Mouse (Mus musculus) stomach, embryonic 16.5 days (tissue): Measurements from ENCODE around the gene Mgst3. TPM values are rescaled to one million over a fixed set of nuclear protein-coding genes. Genes with fewer than 3 reads are reported as not detected.

ENCODE experiments used
- ATAC-seq: fragments of 200-750 bp; cut with Nextera tagmentation; 2 replicates; pipeline ENCODE4 v1.8.0; 2017; ENCODE audit warnings: moderate number of reproducible peaks, moderate TSS enrichment; ENCODE audit not compliant: insufficient read depth, low FRiP score
- H3K27ac ChIP-seq: fragments of 300-500 bp; sonication (generic); 2 replicates; pipeline ENCODE4 v1.5.1; 2014; ENCODE audit warnings: low read length
- H3K27me3 ChIP-seq: fragments of 300-500 bp; sonication (generic); 2 replicates; pipeline ENCODE4 v1.6.1; 2014; ENCODE audit warnings: low read length, control low read depth, mixed read lengths; ENCODE audit not compliant: control insufficient read depth, insufficient read depth
- H3K36me3 ChIP-seq: fragments of 300-500 bp; sonication (generic); 2 replicates; pipeline ENCODE4 v1.6.1; 2014; ENCODE audit warnings: low read length; ENCODE audit not compliant: control insufficient read depth, insufficient read depth
- H3K4me1 ChIP-seq: fragments of 300-500 bp; sonication (generic); 2 replicates; pipeline ENCODE4 v1.6.1; 2014; ENCODE audit warnings: low read length, control low read depth, mixed read lengths; ENCODE audit not compliant: control insufficient read depth, insufficient read depth
- H3K4me2 ChIP-seq: fragments of 300-500 bp; sonication (generic); 2 replicates; pipeline ENCODE4 v1.6.1; 2014; ENCODE audit warnings: low read depth, low read length, mixed read lengths
- H3K4me3 ChIP-seq: fragments of 300-500 bp; sonication (generic); replicated peaks from 2 replicates; pipeline ENCODE4 v1.5.1; 2014; ENCODE audit warnings: mild to moderate bottlenecking, low read length
- H3K9ac ChIP-seq: fragments of 300-500 bp; sonication (generic); 2 replicates; pipeline ENCODE4 v1.6.1; 2014; ENCODE audit warnings: low read length
- H3K9me3 ChIP-seq: fragments of 300-500 bp; sonication (generic); replicated peaks from 2 replicates; pipeline ENCODE4 v1.6.1; 2016; ENCODE audit warnings: low read length, control low read depth; ENCODE audit not compliant: control insufficient read depth
- WGBS: fragments of 180-500 bp; shearing (Covaris S2); extraction: QIAGEN DNeasy Blood & Tissue Kit; methylation state at CpG from one replicate; pipeline ENCODE4 v1.1.7; 2014; 5-methylcytosine and 5-hydroxymethylcytosine counted together
- polyA plus RNA-seq: library from polyadenylated mRNA; unstranded; fragments of >200 nt; fragmentation: Nextera tagmentation; extraction: Ambion mirVana; gene quantifications from 2 replicates; pipeline ENCODE4 v1.2.1, GENCODE M21; 2015

Mgst3 gene
- polyA plus RNA-seq, 1 experiment from 2014 or later = 212 TPM

DNA sequence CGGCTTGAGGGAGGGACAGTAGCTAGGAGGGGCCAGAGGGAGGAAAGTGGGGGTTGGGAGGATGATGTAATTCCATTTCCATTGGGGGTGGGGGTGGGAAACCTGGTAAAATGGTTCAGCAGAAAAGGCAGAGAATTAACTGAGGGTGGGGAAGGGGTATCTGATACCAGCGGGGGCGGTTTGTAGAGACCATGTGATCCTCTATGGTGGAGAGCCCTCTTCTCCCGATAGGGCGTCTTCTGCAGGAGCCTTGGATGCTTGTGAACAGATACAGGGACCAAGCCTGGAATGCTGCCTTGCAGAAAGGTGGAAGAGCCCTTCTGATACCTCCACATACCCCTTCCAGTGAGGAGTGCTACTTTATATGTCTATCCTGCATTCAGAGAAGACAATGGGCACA is 10.5 kb downstream of the Mgst3 start:
- ATAC-seq = no peak
- 93% methylated on average over 5 of the region's 5 CpGs for WGBS
- Histone ChIP-seq H3K4me2 (no peak overlapping the region), H3K36me3 (no peaks in the 10 kb centered on the region), H3K9me3 (no peaks in the 10 kb centered on the region), H3K27ac (no peak overlapping the region), H3K4me1 (peaks cover 13% of the 10 kb centered on the region), H3K27me3 (no peaks in the 10 kb centered on the region), H3K9ac (no peak overlapping the region), H3K4me3 (no peak overlapping the region)

DNA sequence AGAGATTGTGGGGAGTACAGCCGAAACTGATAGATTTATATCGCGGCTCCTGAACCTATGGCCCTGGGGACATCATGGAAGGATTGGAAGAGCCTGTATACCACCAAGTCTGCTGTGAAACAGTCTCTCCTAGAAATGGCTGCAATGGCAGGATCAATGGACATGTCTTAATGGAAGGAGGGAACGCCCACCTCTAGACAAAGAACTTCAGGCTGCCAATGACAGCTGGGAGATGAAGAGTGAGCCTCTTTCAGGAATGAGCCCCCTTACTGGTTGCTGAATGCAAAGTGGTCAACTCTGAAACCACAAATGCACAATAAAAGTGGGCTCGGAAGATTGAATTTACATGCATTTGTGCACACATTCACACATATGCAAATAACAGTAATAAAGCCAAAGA is 10.9 kb downstream of the Mgst3 start:
- WGBS = 87% methylated on average over 5 of the region's 5 CpGs
- Histone ChIP-seq H3K27me3 (no peaks in the 10 kb centered on the region), H3K9ac (no peak overlapping the region; the same call in 1 of the 2 replicates), H3K36me3 (no peaks in the 10 kb centered on the region), H3K4me2 (no peak overlapping the region), H3K4me1 (peaks cover 13% of the 10 kb centered on the region), H3K27ac (peak overlapping the region; percentile 14; the same call in 1 of the 2 replicates), H3K4me3 (no peak overlapping the region), H3K9me3 (no peaks in the 10 kb centered on the region)
- no peak for ATAC-seq

DNA sequence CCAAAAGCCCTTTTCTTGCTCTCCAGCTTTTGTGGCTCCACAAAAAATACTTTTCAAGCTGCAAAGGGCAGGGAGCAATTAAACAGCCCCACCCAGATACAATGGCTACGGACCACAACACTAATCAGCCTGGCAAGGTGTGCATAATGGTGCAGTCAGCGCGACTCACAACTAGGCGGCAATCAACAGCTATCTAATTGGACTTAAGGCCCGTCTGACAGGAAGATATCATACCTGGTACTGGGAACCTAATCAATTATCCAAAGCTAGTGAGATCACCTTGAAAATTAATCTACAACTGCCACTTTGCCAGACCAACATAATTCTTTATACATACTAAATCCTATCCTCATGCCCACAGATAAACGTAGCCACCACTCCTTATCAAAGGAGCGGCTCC is 11.3 kb downstream of the Mgst3 start:
- no peak overlapping the region for H3K4me2 ChIP-seq
- H3K9ac ChIP-seq = no peak overlapping the region; the same call in 1 of the 2 replicates
- no peaks in the 10 kb centered on the region for H3K9me3 ChIP-seq
- no peaks in the 10 kb centered on the region for H3K27me3 ChIP-seq
- H3K4me1 ChIP-seq = peaks cover 13% of the 10 kb centered on the region
- H3K36me3 ChIP-seq = no peaks in the 10 kb centered on the region
- no peak overlapping the region for H3K4me3 ChIP-seq
- H3K27ac ChIP-seq = peak overlapping the region; percentile 72
- no peak for ATAC-seq
- 72% methylated on average over 7 of the region's 7 CpGs for WGBS

DNA sequence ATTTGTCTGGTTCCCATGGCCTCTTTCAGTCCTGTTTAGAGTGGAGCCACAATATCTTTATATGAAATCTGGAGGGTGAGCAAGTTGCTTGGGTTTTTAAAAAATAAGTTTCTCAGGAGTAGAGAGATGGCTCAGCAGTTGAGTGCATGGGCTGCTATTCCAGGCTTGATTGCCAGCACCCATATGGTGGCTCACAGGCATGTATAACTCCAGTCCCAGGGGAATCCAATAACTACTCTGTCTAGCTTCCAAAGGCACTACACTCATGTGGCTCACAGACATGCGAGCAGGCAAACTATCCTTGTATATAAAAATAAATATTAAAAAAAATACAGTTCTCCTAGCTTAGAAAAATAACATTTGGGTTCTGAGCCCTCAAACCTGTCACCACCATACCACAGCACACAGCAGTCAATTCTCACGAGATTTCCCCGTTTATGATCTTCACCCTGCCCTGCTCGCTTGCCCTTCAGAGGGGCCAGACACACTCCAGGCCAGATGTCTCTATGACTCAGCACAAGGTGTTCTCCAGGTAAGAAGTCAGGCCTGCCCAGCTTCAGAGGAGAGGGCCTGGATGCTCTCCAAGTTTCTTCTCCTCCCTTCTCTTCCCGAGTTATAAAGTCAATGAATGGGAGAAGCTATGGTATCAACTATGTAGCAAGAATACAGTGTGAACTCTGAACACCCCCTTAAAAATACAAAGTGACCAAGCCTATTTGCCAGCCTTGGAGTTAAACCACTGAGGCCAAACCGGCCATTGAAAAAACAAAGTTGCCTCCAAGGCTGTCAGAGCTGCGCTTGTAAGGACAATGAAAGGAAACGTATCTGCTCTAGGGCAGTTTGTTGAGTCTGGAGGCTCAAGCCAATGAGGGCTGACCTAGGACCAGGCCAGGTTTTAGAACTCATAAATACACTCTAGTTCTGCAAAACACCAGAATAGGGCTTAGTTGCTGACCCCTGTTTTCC is 12.3 kb downstream of the Mgst3 start:
- WGBS = 70% methylated on average over 8 of the region's 8 CpGs
- H3K27me3 ChIP-seq = no peaks in the 10 kb centered on the region
- H3K4me1 ChIP-seq = peaks cover 10% of the 10 kb centered on the region; the same call in 1 of the 2 replicates
- peaks cover 3% of the 10 kb centered on the region; the same call in 1 of the 2 replicates for H3K36me3 ChIP-seq
- ATAC-seq = no peak
- no peaks in the 10 kb centered on the region for H3K9me3 ChIP-seq
- no peak overlapping the region for H3K9ac ChIP-seq
- H3K4me3 ChIP-seq = no peak overlapping the region
- peak overlapping the region; percentile 72 for H3K27ac ChIP-seq
- no peak overlapping the region for H3K4me2 ChIP-seq

DNA sequence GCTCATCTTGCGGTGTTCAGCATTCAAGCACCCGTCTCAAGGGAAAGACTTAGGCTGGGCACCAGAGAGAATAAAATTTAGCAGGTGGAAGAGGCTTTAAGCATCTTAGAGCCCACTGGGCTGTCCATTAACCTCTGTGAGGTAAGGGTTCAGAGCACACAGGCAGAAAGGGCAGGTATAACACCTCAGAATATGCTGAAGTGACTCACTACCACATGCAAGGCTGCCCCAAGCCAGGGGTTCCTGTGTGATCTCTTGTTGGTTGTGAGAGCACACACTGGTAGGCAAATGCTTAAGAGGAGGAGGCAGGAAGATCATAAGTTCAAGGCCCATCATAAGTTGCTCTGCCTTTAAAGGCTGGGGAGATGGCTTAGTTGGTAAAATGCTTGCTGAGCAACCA is 13.4 kb downstream of the Mgst3 start:
- Histone ChIP-seq H3K36me3 (peaks cover 11% of the 10 kb centered on the region; the same call in 1 of the 2 replicates), H3K4me1 (peaks cover 10% of the 10 kb centered on the region; the same call in 1 of the 2 replicates), H3K27ac (no peak overlapping the region), H3K27me3 (no peaks in the 10 kb centered on the region), H3K9ac (no peak overlapping the region), H3K4me3 (no peak overlapping the region), H3K9me3 (no peaks in the 10 kb centered on the region), H3K4me2 (no peak overlapping the region)
- ATAC-seq = no peak
- WGBS = 88% methylated on average over 2 of the region's 2 CpGs

DNA sequence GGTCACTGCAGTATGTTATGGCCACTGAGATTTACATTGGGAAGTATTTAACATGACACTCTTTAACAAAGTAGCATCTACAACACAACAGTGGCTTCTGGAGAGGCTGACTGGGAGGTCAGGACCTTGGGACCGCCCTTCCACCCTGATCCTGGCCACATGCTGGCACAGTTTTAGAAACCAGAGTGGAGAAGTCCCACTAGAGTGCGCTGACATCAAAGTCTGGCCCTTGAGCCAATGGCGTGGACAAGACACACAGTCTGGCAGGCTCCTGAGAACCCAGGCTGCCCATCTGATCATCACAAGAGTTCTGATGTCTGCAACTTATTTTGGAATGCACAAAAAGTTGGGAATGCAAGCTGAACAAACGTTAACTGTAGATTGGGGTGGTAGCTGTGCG is 13.9 kb downstream of the Mgst3 start:
- H3K9me3 ChIP-seq = no peaks in the 10 kb centered on the region
- H3K27me3 ChIP-seq = no peaks in the 10 kb centered on the region
- peaks cover 11% of the 10 kb centered on the region; the same call in 1 of the 2 replicates for H3K36me3 ChIP-seq
- no peak overlapping the region for H3K27ac ChIP-seq
- no peak for ATAC-seq
- WGBS = 77% methylated on average over 5 of the region's 5 CpGs
- H3K4me3 ChIP-seq = no peak overlapping the region
- no peak overlapping the region for H3K9ac ChIP-seq
- peaks cover 7% of the 10 kb centered on the region; the same call in 1 of the 2 replicates for H3K4me1 ChIP-seq
- no peak overlapping the region for H3K4me2 ChIP-seq

GRCm38 (mm10) chr1:167378019-167378418 is 15.6 kb downstream of the Mgst3 start:
- Histone ChIP-seq H3K27ac (peak overlapping the region; percentile 74), H3K9me3 (no peaks in the 10 kb centered on the region), H3K4me2 (no peak overlapping the region), H3K4me1 (peaks cover 7% of the 10 kb centered on the region; the same call in 1 of the 2 replicates), H3K36me3 (peaks cover 11% of the 10 kb centered on the region; the same call in 1 of the 2 replicates), H3K27me3 (no peaks in the 10 kb centered on the region), H3K4me3 (no peak overlapping the region), H3K9ac (no peak overlapping the region)
- ATAC-seq = peak; percentile 54; the same call in 1 of the 2 replicates
- 62% methylated on average over 6 of the region's 6 CpGs for WGBS

DNA sequence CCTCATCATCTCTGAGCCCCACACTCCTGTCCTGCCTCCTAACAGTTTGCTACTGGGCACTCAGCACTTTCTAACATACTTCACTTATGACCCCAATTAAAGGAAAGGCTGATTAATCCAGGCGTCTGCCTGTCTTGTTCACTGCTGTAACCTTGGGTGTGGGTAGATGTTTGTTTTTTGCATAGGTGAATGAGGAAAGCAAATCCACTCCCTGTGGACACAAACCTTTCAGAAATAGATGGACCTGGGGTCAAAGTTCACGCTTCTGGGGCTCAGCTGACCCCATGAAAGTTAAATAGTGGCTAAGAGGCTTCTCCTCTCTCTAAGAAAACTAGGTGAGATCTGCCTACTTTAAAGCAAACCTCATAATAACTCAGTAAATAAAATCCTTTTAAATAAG is 18.7 kb downstream of the Mgst3 start:
- peak overlapping the region; percentile 66 for H3K27ac ChIP-seq
- no peaks in the 10 kb centered on the region for H3K9me3 ChIP-seq
- no peak overlapping the region for H3K4me3 ChIP-seq
- WGBS = 42% methylated on average over 2 of the region's 2 CpGs
- ATAC-seq = no peak
- no peak overlapping the region for H3K9ac ChIP-seq
- H3K4me1 ChIP-seq = peaks cover 4% of the 10 kb centered on the region; the same call in 1 of the 2 replicates
- no peaks in the 10 kb centered on the region for H3K27me3 ChIP-seq
- peaks cover 11% of the 10 kb centered on the region; the same call in 1 of the 2 replicates for H3K36me3 ChIP-seq
- H3K4me2 ChIP-seq = peak overlapping the region; percentile 13; the same call in 1 of the 2 replicates
